Mouse (Mus musculus) cerebellum, adult 18-20 months (tissue): ENCODE results near the gene Ndufaf4.
"Not testable (repeated sequence)": the region's sequence is repeated elsewhere in the genome, so short reads cannot be mapped to it uniquely, and the experiment has no call there.

Source experiments
- DNase-seq, 2 experiments: peaks; one replicate each; pipeline ENCODE4 v3.0.0; 2021

Ndufaf4 gene

GRCm38 (mm10) chr4:24897851-24898515, at the start of gene Ndufaf4:
TSS of gene Ndufaf4 (plus strand) at chr4:24898083.
- DNase-seq = peak; percentile 93 to 100

GRCm38 (mm10) chr4:24850401-24851325, 47.2 kb upstream of the Ndufaf4 start, which contains the start of gene Klhl32:
TSS of gene Klhl32 (minus strand) at chr4:24851124.
- peak; percentile 86 to 93 for DNase-seq

GRCm38 (mm10) chr4:24865691-24866090, 32.2 kb upstream of the Ndufaf4 start:
- no peak for DNase-seq

GRCm38 (mm10) chr4:24869230-24869629, 28.7 kb upstream of the Ndufaf4 start:
- no peak for DNase-seq

GRCm38 (mm10) chr4:24889386-24889785, 8.5 kb upstream of the Ndufaf4 start:
- DNase-seq = not testable (repeated sequence)

GRCm38 (mm10) chr4:24892293-24892692, 5.6 kb upstream of the Ndufaf4 start:
- not testable (repeated sequence) for DNase-seq

GRCm38 (mm10) chr4:24894625-24895024, 3.3 kb upstream of the Ndufaf4 start:
- DNase-seq = no peak

GRCm38 (mm10) chr4:24896829-24897228, 1.1 kb upstream of the Ndufaf4 start:
- DNase-seq = peak; percentile 41 to 52

GRCm38 (mm10) chr4:24897351-24897750, 532 bp upstream of the Ndufaf4 start:
- no peak for DNase-seq

- DNase-seq = no peak
These were observed 753 bp downstream of the Ndufaf4 start for GRCm38 (mm10) chr4:24898636-24899035.

GRCm38 (mm10) chr4:24899146-24899545, 1.3 kb downstream of the Ndufaf4 start:
- no peak for DNase-seq

GRCm38 (mm10) chr4:24907745-24908144, 9.9 kb downstream of the Ndufaf4 start:
- no peak for DNase-seq

- DNase-seq = no peak
These were observed 17.7 kb downstream of the Ndufaf4 start for GRCm38 (mm10) chr4:24915631-24916030.

GRCm38 (mm10) chr4:24920006-24920577, 22.2 kb downstream of the Ndufaf4 start:
- no peak for DNase-seq

- no peak for DNase-seq
These were observed 26.8 kb downstream of the Ndufaf4 start for GRCm38 (mm10) chr4:24924726-24925125.

- no peak for DNase-seq
These were observed 30.4 kb downstream of the Ndufaf4 start for GRCm38 (mm10) chr4:24928260-24928780.

GRCm38 (mm10) chr4:24928926-24929325, 31.0 kb downstream of the Ndufaf4 start:
- no peak for DNase-seq

GRCm38 (mm10) chr4:24942728-24943424, 45.0 kb downstream of the Ndufaf4 start:
- DNase-seq = no peak
